8 mouse cellular contexts compared by ENCODE assay signal in the genomic region with DNA sequence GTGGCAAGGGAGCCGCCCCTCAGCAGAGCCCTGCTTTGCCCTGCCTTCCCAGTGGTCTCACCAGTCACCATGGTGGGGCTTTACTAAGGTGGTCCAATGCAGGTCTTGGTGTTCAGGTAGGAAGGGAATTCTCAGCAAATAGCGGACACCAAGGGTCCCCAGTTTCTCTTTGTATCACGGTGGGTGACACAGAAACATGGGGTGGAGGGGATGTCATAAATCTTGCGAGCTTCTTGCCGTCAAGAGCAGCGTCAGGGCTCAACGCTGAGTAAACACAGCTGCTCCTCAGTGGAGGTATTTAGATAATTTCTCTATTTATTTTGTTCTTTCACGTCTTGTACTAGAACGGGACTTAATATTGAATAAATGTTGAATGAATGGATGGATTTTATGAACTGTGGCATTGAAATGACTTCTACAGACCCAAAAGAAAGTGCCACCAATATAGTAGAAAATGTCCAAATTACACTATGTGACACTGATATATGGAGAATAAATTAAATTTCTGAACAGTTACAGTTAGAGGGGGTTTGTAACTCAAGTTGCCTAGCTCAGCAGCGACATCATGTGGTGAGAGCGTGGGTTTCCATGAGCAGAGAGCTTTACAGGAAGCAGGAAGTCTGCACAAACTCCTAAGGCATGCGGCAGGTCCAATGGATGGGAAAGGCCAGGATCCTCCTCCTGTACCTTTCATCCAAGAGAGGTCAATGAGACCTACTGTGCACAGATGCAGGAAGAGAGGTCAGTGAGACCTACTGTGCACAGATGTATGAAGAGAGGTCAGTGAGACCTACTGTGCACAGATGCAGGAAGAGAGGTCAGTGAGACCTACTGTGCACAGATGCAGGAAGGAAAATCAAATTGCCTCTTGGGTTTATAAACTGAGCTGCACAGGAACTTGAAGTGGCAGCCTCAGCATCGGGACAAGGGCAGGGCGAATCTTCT. TPM values are rescaled to one million over a fixed set of nuclear protein-coding genes. Genes with fewer than 3 reads are reported as not detected.
A peak's percentile ranks its signal among the peaks of the same experiment; 100 is the strongest.
DNase-seq lines count a peak whose midpoint lies in the region; ATAC-seq and TF ChIP-seq lines count a peak whose summit lies in the region.

No protein-coding gene starts in this region.

- no peak overlapping the region for H3K4me3 ChIP-seq in C2C12 (ENCODE audit: insufficient read depth, poor library complexity, severe bottlenecking)
- H3K4me3 ChIP-seq in embryonic fibroblast, embryonic 13.5 days (ENCODE audit: insufficient read depth, low read length) = no peak overlapping the region
- no peak overlapping the region for H3K4me3 ChIP-seq in heart, embryonic 16.5 days (ENCODE audit: low read length)
- H3K4me3 ChIP-seq in liver, embryonic 14.5 days (ENCODE audit: insufficient read depth in 1 of 2, low read depth in 2 of 2, low read length in 2 of 2) = no peak overlapping the region
- no peak overlapping the region for H3K4me3 ChIP-seq in neural tube, embryonic 13.5 days

- H3K36me3 ChIP-seq in C2C12 (ENCODE audit: control insufficient read depth, insufficient read depth) = no peaks in the 10 kb centered on the region
- no peaks in the 10 kb centered on the region for H3K36me3 ChIP-seq in heart, embryonic 16.5 days (ENCODE audit: control insufficient read depth, insufficient read depth)
- H3K36me3 ChIP-seq in liver, embryonic 14.5 days (replicated peaks; ENCODE audit: control insufficient read depth, insufficient read depth, low read depth) = no peaks in the 10 kb centered on the region
- no peaks in the 10 kb centered on the region for H3K36me3 ChIP-seq in neural tube, embryonic 13.5 days

- no peaks in the 10 kb centered on the region for H3K79me3 ChIP-seq in C2C12 (ENCODE audit: low read depth)

- 59% methylated on average over 14 of the region's 14 CpGs for WGBS in heart, embryonic 16.5 days
- 51% methylated on average over 14 of the region's 14 CpGs for WGBS in liver, embryonic 14.5 days (ENCODE audit: insufficient replicate concordance)
- WGBS in neural tube, embryonic 13.5 days = 59% methylated on average over 14 of the region's 14 CpGs

- no peak overlapping the region for H3K27ac ChIP-seq in embryonic fibroblast, embryonic 13.5 days (ENCODE audit: insufficient read depth, low read length)
- no peak overlapping the region for H3K27ac ChIP-seq in heart, embryonic 16.5 days (ENCODE audit: low read length)
- H3K27ac ChIP-seq in liver, embryonic 14.5 days = no peak overlapping the region
- no peak overlapping the region for H3K27ac ChIP-seq in neural tube, embryonic 13.5 days (replicated peaks)

- ATAC-seq in heart, embryonic 16.5 days (replicated peaks; ENCODE audit: extremely low read depth, insufficient read depth, low FRiP score) = 0 out of 2 replicates have a peak, but pooled peaks have one; percentile 33
- no peak for ATAC-seq in liver, embryonic 14.5 days (ENCODE audit: insufficient read depth)
- ATAC-seq in neural tube, embryonic 13.5 days (ENCODE audit: low read depth) = peak; percentile 71

- no peaks in the 10 kb centered on the region for H3K4me1 ChIP-seq in embryonic fibroblast, embryonic 13.5 days (ENCODE audit: control insufficient read depth, insufficient read depth, low read length)
- peaks cover 2% of the 10 kb centered on the region; the same call in 1 of the 2 replicates for H3K4me1 ChIP-seq in heart, embryonic 16.5 days (ENCODE audit: control insufficient read depth, insufficient read depth, low read length)
- no peaks in the 10 kb centered on the region for H3K4me1 ChIP-seq in liver, embryonic 14.5 days (replicated peaks; ENCODE audit: control insufficient read depth in 2 of 2, insufficient read depth in 2 of 2, low read length in 1 of 2)
- H3K4me1 ChIP-seq in neural tube, embryonic 13.5 days (replicated peaks) = peaks cover 12% of the 10 kb centered on the region

- no peak overlapping the region for H3ac ChIP-seq in C2C12 (ENCODE audit: control insufficient read depth, insufficient read length, low read depth)

- no peaks in the 10 kb centered on the region for H3K79me2 ChIP-seq in C2C12 (ENCODE audit: control insufficient read depth, insufficient read depth)

- no peak for TF ChIP-seq POLR2A in embryonic fibroblast, embryonic 13.5 days (IDR thresholded peaks at IDR 0.05; ENCODE audit: low read depth, low read length)

- H3K4me2 ChIP-seq in heart, embryonic 16.5 days (ENCODE audit: low read depth, low read length) = no peak overlapping the region
- H3K4me2 ChIP-seq in liver, embryonic 14.5 days (ENCODE audit: low read depth) = no peak overlapping the region
- H3K4me2 ChIP-seq in neural tube, embryonic 13.5 days = no peak overlapping the region

- no peaks in the 10 kb centered on the region for H3K27me3 ChIP-seq in C2C12 (ENCODE audit: control insufficient read depth, insufficient read depth, insufficient read length)
- H3K27me3 ChIP-seq in heart, embryonic 16.5 days (ENCODE audit: control insufficient read depth, insufficient read depth, low read length) = no peaks in the 10 kb centered on the region
- no peaks in the 10 kb centered on the region for H3K27me3 ChIP-seq in liver, embryonic 14.5 days (ENCODE audit: control insufficient read depth, insufficient read depth, low read length)
- 0 out of 2 replicates have a peak, but pooled peaks cover 3% of the 10 kb centered on the region for H3K27me3 ChIP-seq in neural tube, embryonic 13.5 days

- peak; percentile 77 for DNase-seq in adrenal gland, postnatal 25 days
- DNase-seq in kidney, postnatal 10 days = peak; percentile 91
- peak; percentile 32 to 47 (median 35) for DNase-seq in liver, embryonic 14.5 days (ENCODE audit: low read depth in 3 of 3, low spot score in 3 of 3)
- DNase-seq in testis, postnatal 10 days (ENCODE audit: low spot score) = peak; percentile 85

- H3K9ac ChIP-seq in heart, embryonic 16.5 days (ENCODE audit: low read length) = no peak overlapping the region
- no peak overlapping the region for H3K9ac ChIP-seq in liver, embryonic 14.5 days (replicated peaks)
- H3K9ac ChIP-seq in neural tube, embryonic 13.5 days = no peak overlapping the region

- peak; percentile 64 for TF ChIP-seq CTCF in C2C12 (IDR thresholded peaks at IDR 0.05; ENCODE audit: control insufficient read depth, insufficient read depth, insufficient read length)
- TF ChIP-seq CTCF in embryonic fibroblast, embryonic 13.5 days (IDR thresholded peaks at IDR 0.05; ENCODE audit: borderline replicate concordance, insufficient read depth, low read length) = peak; percentile 90; the same call in 1 of the 2 replicates
- TF ChIP-seq CTCF in liver, embryonic 14.5 days (IDR thresholded peaks at IDR 0.05; ENCODE audit: low read depth) = peak; percentile 85

- no peaks in the 10 kb centered on the region for H3K9me3 ChIP-seq in heart, embryonic 16.5 days (replicated peaks; ENCODE audit: control insufficient read depth, low read length)
- no peaks in the 10 kb centered on the region for H3K9me3 ChIP-seq in liver, embryonic 14.5 days (ENCODE audit: control insufficient read depth, low read length)
- H3K9me3 ChIP-seq in neural tube, embryonic 13.5 days = no peaks in the 10 kb centered on the region

- no peak for TF ChIP-seq EP300 in liver, embryonic 14.5 days (IDR thresholded peaks at IDR 0.05; ENCODE audit: low read depth)

TF ChIP-seq in C2C12, 6 proteins besides CTCF, POLR2A, EP300 and RAD21:
- TF ChIP-seq CEBPB (IDR thresholded peaks at IDR 0.05; ENCODE audit: low read depth) (no peak), USF1 (IDR thresholded peaks at IDR 0.05; ENCODE audit: low read depth) (no peak), FOSL1 (IDR thresholded peaks at IDR 0.05; ENCODE audit: insufficient read depth, low read length, poor library complexity, severe bottlenecking) (no peak)
TF ChIP-seq in C2C12: peak in this region for 0.

RNA-seq across cellular contexts. Expression of gene Hlcs, which starts 54.7 kb away (rescaled TPM):
- 1.7 TPM for polyA plus RNA-seq in C2C12 (2012; fragmentation: generic; extraction: Trizol)
- total RNA-seq in adrenal gland, postnatal 25 days (2021) = 11.4 and 20.3 TPM in 2 replicates
- polyA plus RNA-seq in embryonic fibroblast, embryonic 13.5 days (2011; ENCODE audit: insufficient read length, low read depth, missing spikeins) = 6.6 and 7.0 TPM in 2 replicates
- 6.8 and 7.1 TPM in 2 replicates for polyA plus RNA-seq in heart, embryonic 16.5 days (2015; fragmentation: Nextera tagmentation; extraction: Ambion mirVana)
- 1.3 and 1.7 TPM in 2 replicates for polyA plus RNA-seq in liver, embryonic 14.5 days (2012; rRNA removed)
- polyA plus RNA-seq in liver, embryonic 14.5 days (2014; fragmentation: Nextera tagmentation; extraction: Ambion mirVana) = 1.3 TPM in 2 replicates
- 7.9 TPM in 2 replicates for polyA plus RNA-seq in neural tube, embryonic 13.5 days (2015; fragmentation: Nextera tagmentation; extraction: Ambion mirVana)

Comparison
In these comparisons a context has a peak if more than half of its experiments do, and no peak if none do; other contexts are left out.
1. DNase-seq: peak in every context shown above with its lines; median percentile 91 in kidney, postnatal 10 days; 85 in testis, postnatal 10 days; 77 in adrenal gland, postnatal 25 days; 35 in liver, embryonic 14.5 days.